14 mouse cellular contexts compared by ENCODE assay signal in genomic region chr15:3742191-3742590, GRCm38 (mm10).
"Had no signal": no experiment of that assay in that cellular context is flagged by ENCODE, and none has a peak within 500 bp of the region (broad histone marks: within the 10 kb centered on the region; RNA-seq: fewer than 3 reads in every experiment).

No protein-coding gene starts in this region.

- H3K27ac ChIP-seq: kidney, postnatal 0 days; liver, embryonic 15.5 days; midbrain, embryonic 10.5 days; neural tube, embryonic 12.5 days had no signal

- H3K36me3 ChIP-seq: liver, embryonic 15.5 days; midbrain, embryonic 10.5 days; neural tube, embryonic 12.5 days had no signal

- DNase-seq: kidney, adult 2 months; kidney, postnatal 36 days; layer of hippocampus, adult 9-11 months; layer of hippocampus, postnatal 36 days; lung, adult 2 months; lung, postnatal 36 days; midbrain, embryonic 14.5 days had no signal

- H3K9me3 ChIP-seq: liver, embryonic 15.5 days; midbrain, embryonic 10.5 days; neural tube, embryonic 12.5 days had no signal

- ATAC-seq: lung, postnatal 0 days had no signal

- H3K4me2 ChIP-seq: liver, embryonic 11.5 days; liver, embryonic 15.5 days; neural tube, embryonic 12.5 days had no signal

- H3K4me3 ChIP-seq: liver, embryonic 15.5 days; midbrain, embryonic 10.5 days; myocyte; neural tube, embryonic 12.5 days had no signal

- H3K27me3 ChIP-seq: liver, embryonic 15.5 days; neural tube, embryonic 12.5 days had no signal

- H3K4me1 ChIP-seq: liver, embryonic 15.5 days; midbrain, embryonic 10.5 days; neural tube, embryonic 12.5 days had no signal

- H3K9ac ChIP-seq: liver, embryonic 15.5 days; neural tube, embryonic 12.5 days had no signal
